Mouse (Mus musculus) kidney, postnatal 14 days (tissue): ENCODE data around the gene Msrb3.

Source experiments
- DNase-seq: peaks from one replicate; pipeline ENCODE4 v3.0.0; 2022; ENCODE audit warnings: mixed read lengths

Msrb3 gene

DNA sequence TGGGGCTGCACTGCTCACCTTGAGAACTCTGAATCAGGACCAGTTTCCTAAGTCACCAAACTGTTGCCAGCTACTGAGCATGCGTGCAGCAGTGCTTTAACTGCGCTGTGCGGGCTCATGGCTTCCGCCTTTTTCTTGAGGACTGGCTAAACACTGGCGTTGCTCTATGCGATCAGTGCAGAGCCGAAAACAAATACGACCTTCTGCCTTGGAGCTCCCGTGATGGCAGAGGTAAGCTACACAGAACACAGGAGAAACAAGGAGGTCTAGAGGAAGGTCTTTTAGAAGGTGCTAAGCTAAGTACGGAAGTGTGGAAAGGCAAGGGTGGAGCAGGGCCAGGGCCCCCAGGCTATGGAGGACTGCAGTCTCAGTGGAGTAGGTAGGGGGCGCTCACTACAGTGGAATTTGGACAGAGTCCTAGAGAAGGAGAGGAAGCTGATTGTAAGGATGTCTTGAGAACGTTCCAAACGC is 41.3 kb downstream of the Msrb3 start:
- DNase-seq, result peak; percentile 47

DNA sequence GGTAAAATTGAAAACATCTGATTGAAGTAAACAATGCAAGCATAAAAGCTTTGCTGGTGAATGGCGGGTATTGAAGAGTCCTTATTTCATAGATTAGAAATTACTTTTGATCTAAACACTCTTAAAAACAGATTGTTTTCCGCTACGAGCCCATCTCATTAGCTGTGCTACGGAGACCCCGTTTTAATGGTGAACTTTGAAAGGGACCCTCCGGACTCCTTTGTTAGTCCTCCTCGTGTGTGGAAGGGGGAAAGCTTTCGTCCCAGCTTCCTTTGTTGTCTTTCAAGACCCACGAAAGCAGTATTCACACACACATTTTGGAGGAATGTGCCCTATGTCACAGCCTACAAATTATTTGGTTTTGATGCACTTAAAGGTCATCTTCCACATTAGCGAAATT is 44.6 kb downstream of the Msrb3 start:
- DNase-seq, result no peak

DNA sequence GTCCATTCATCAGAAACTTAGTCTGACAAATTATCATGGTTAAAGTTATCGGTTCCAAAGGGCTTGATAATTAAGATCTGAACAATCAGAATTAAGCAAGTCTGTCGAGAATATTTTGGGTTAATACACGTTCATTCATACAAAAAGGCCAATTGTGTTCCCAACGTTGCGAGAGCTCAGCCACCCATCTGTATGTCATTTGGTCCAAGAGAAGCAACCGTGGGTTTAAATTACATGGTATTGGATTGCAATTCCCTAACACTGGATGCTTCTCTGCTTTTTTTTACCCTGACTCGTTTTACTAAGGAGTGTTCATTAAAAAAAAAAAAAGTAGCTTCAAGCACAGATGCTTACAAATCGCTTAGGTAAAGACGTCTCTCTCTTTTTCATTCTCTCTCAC is 45.1 kb downstream of the Msrb3 start:
- no peak for DNase-seq

DNA sequence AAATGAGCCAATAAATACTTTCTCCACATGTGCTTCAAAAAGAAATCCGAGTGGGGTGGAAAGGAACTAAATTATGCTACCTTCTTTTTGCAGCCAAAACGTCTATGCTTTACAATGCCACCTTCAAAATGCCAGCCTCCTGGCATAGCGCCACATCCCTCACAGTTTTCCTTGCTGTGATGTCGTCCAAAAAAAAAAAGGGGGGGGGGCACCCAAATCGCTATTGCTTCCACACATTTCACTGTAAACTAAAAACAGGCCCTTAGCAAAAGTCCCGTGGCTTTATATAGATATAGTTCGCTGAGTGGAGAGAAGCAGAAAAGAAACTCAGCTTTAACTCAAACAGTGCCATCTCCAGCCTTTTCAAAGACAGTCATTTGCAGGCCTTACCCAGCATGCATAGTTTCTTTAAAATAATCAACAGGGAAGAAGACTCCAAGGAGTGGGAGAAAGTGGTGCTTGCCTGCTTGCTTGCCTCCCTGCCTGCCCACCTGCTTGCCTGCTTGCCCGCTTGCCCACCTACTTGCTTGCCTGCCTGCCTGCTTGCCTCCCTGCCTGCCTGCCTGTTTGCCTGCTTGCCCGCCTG is 47.6 kb downstream of the Msrb3 start:
- DNase-seq, result peak; percentile 35

DNA sequence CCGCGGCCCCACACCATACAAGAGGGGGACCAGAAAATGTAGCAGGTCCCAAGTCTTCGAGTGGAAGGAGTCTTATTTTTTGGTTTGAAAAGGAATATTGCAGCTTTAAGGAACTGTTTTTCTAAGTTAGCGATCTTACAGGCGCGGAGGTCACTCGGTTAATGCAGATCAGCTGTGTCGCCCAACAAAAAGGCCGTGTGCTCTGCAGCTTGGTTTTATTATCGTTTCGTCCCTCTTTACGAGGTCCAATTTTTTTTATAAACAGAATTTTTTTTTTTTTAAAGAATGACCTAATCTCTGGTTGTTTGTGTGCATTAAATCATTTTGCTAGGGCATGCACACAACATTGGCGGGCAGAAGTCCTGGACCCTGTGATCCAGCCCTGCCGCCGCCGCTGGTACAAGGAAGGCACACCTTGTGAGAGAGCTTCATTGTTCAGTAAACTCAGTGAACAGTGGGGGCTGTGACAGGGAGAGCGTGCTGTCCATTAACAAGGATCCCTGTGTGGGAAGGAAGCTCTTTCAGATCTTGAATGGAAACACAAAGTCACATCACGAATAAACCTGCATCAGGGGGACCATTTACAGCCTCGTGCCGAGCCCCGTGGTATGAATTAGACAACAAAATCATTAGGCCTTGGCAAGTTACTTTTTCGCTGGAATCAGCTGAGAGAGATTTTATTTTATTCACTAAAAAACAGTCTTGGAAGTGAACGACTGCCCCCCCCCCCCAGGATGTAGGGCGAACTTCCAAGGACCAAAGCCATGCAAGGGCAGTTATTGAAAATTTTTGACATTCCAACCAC is 48.3 kb downstream of the Msrb3 start:
- DNase-seq, result peak; percentile 68

DNA sequence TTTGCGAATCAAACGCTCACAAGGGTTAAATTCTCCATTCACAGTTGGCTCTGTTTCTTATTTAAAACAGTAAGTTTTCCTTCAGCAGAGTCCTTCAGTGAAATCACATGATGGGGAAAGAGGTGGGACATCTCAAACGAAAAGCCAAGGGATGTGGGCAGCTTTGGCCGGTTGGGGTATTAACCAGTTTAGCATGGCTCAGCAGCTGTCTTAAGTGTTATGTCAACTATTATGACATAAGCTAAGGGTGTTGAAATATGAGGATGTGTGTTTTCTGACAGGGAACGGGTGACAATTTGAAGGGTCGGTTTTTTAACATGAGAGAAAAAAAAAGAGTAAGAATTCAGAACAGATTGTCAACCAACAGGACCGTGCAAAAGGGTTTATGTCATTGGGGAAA is 50.2 kb downstream of the Msrb3 start:
- DNase-seq, result no peak

DNA sequence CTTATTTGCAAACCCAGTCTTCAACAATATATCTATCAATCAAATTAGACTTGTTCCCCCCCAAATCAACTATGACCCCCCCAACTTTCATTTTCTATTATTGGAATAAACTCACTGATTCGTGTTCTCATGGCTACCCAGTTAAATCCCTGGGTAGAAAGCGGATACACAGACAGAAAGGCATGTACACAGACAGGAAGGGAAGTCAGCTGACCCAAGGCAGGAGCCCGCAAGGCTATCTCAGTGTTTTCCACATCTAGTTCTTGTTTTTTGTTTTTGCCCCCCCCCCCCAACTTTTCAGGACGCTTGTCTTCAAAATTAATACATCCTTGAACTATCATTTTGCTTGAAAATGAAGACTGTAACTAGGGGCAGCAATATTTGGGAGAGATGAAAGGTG is 51.1 kb downstream of the Msrb3 start:
- no peak for DNase-seq

DNA sequence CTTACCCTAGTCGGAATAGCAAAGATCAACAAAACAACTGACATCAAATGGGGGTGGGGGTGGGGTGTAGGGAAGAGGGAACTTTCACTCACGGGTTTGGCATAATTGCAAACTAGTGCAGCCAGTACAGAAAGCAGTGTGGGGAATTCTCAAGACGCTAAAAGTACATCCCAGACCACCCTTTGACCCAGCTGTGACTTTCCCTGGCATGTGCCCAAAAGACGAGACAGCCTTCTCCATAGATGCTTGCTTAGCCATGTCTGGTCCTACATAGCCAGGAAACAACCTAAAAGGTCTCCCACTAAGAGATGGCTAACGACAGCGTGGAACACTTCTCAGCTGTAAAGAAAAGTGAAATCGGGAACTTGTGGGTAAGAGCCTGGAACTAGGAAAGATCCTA is 58.9 kb downstream of the Msrb3 start:
- peak; percentile 23 for DNase-seq

DNA sequence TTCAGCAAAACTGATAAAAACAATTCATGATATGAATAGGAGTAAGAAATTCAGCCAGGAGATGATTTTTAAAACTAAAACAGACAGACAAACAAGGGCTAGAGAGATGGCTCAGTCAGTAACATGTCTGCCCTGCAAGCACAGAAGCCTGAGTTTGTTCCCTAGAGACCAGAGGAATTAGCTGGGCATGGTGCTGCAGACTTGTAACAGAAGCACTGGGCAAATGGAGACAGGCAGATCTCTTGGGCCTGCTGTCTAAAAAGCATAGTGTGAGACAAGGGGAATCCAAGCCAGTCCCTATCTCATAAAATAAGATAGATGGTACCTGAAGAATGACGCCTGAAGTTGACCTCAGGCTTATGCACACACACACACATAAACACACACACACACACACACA is 64.4 kb downstream of the Msrb3 start:
- DNase-seq, result no peak

DNA sequence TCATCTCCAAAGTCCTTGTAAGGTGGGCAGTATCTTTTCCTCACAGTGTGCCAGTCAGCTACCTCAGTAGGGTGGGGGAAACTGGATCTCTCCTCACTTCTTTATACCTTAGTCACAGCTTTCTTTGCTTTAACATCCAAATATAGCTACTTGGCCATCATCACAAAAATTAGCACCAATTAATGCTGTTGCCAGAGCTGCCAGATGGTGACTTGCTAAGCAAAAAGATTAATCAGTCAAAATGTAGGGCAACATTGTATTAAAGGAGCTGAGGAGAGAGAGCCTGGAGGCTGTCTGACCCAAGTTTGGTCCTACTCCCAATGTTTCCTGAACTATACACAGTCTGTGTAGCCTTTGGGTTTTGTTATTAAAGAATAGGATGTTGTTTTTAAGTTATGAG is 65.1 kb downstream of the Msrb3 start:
- no peak for DNase-seq

DNA sequence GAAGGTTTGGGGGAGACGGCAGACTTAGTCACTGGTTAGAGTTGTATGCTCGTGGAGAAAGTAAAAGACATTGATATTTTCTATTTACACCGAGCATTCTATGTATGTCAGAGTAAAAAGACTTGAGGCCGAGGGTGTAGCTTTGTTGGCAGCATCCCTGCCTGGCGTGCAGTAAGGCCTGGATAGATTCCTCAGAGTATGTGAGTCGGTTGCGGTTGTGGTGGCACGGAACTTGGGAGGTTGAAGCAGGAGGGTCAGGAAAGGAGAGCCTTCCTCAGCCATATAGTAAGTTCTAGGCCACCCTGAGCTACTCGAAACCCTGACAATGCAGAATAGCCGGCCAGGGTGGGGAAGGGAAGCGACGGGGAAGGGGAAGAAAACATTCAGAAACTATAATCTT is 71.1 kb downstream of the Msrb3 start:
- DNase-seq, result no peak

DNA sequence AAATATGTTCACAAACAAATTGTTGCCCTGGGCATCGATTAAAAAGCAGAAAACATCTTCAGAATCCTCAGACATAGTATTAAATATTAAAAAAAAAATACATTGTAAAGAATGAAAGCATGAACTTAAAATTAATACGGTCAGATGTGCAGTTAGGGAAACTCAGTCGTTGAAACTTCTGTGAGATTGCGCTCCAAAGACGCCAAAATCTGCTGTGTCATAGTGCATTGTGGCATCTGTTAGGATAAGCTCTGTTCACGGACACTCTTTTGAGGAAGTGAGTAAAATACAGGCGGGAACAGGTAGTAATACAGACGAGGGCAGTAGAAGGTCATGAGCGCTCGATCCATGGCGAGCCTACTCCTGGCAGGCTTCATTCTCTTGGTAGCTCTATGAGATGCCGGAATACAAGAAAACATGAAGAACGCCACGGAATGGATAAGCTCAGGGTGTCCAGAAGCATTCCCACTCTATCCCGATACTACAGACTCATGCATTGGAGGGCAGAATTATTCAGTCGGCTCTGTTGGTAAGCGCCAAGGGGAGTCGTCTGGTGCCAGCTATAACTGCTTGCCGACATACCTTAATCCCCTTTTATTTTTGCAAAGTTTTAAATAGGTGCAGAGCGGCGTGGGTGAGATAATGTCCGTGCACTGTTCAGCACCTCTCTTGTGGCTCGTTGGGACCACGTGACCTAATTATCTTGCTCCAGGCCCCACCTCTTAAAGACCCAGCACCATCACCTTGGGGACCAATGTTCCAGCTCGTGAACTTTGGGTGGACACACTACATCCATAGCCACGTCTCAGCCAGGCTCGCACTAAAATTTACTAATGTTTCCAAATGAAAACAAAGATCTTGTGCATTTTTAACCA is 71.9 kb downstream of the Msrb3 start:
- DNase-seq, result no peak

DNA sequence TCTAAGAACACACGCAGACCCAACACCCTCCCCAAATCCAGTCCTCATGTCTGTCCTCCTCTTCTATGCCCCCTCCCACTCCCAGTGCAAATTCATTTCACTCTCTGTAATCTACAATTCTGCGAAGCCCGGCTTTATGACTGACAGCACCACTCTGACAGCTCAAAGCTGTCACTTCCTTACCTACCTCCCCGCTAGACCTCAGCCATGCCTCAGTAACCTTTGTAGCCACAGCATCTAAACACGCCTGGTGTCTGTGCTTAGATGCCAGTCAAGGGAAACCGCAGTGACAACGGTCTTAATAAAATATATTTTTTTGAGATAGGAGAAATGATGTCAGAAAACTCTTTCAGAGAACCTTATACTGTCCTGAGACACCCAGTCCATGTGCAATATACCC is 72.5 kb downstream of the Msrb3 start:
- DNase-seq, result no peak

DNA sequence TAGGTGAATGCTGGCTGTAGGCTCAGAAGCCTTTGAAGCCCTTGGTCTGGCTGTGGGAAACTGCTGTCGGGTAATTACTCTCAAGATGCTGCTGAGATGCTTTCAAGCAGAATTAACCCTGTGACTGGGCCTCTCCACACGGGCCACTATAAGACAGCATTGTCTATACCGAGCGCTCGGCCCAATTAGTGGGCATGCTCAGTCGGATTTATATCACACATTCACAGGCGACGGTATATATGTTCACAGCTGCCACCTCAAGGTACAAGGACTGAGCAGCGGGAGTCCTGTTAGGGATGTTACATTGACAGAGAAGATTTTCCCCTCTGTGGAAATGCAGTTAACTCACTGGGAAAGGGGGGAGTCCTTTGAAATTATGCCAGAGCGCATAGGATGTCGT is 73.3 kb downstream of the Msrb3 start:
- no peak for DNase-seq

DNA sequence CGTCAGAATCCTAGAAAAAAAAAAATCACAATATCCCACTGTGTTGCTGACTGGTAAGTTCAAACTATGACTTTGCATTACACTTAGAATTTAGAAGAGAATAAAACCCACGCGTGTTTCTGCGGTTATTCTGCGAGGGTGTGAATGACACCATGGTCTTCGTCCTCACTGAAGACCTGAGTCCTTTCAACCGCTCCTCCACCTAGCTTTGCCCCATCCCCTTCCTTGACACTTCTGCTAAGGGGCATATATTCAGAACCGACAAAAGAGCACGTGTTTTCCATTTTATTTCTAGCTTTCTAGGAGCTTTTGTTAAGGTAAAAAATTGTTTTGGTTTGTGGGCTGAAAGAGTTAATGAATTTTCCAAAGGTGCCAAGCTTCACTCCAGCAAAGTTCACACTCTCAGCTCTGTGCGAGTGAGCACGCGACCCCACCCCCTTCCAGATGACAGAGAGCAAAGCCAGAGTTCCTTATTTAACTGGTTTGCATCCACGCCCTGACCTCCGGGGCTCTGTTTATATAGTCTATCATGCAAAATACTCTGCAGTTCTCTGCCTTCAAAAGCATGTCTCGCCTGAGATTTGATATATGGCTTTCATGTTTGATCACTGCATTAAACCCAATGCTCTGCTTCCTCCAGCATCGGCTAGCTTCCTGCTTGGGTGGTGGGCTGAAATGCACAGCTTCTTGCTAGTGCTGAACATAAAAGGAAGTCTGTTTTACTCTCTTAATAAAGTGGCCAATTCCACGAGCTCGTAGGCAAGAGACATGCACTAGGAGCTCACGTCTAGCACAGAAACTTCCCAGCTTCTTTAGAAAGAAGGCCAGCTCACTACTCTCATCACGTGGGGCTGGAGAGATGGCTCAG is 77.2 kb downstream of the Msrb3 start:
- no peak for DNase-seq

DNA sequence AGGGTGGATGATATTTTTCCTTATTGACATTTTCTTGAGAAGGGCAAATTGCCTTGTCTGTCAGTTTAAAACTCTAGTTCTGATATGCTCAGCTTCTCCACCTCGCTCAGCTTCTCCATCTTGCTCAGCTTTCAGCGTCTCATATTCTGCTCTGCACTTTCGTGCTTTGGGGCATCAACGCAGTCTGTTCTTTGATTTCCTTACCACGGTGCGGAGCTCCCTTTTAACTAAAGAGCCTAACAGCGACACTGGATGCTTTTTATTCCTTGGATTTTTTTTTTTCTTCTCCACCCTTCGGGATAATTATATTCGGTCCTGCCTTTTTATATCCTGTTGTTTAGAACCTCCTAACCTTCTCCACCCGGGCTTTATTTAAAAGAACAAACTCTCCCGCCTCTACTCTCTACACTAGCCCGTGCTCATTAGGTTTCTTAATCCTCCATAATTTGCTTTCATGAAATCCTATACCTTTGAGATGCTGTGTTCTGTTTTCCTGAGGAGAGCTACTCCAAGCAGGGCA is 78.1 kb downstream of the Msrb3 start:
- DNase-seq, result no peak

DNA sequence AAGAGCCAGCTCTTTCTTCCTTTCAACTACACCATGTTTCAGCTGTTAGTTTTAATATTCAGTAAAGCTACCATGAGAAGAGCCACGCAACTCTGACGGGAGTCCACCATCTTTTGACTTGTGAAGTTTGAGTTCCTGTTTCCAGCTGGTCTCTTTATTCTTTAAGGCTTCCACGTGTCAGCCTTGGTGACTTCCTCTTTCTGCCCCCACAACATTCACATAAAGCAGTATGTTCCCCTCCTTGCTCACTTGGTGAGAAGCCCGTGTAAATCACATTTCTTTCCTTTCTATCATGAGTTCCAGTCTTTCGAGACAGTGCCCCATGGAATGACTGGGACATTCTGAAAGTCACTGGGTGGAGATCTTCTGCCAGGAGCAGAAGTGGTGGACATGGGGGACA is 83.6 kb downstream of the Msrb3 start:
- no peak for DNase-seq

DNA sequence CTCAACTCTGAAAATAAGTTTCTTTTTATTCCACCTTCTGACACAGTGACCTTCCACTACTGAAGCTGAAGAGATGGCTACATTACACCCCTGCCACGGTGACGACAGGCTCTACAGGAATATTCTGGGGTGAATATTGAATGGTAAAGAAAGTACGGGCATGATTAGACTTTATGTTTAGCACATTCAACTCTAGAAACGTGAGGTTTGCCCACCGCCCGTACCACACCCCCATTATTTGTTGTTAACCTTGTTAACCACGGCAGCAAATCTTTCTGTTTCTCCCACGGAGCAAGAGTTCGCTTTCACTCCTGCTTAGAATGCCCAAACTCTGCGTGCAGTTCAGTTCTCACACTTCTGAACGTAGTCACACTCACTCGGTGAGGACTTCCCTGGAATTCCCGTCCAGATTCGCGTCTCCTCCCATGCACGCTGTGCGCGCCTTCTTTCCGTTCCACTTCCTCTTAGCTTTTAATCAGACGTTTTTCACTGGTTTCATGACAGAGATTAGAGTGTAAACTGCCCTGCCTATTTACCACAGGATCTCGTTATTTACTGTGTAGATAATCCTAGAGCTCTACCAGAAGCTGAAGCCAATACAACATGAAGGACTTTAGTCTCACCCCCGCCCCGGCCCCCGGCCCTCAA is 87.0 kb downstream of the Msrb3 start:
- no peak for DNase-seq

DNA sequence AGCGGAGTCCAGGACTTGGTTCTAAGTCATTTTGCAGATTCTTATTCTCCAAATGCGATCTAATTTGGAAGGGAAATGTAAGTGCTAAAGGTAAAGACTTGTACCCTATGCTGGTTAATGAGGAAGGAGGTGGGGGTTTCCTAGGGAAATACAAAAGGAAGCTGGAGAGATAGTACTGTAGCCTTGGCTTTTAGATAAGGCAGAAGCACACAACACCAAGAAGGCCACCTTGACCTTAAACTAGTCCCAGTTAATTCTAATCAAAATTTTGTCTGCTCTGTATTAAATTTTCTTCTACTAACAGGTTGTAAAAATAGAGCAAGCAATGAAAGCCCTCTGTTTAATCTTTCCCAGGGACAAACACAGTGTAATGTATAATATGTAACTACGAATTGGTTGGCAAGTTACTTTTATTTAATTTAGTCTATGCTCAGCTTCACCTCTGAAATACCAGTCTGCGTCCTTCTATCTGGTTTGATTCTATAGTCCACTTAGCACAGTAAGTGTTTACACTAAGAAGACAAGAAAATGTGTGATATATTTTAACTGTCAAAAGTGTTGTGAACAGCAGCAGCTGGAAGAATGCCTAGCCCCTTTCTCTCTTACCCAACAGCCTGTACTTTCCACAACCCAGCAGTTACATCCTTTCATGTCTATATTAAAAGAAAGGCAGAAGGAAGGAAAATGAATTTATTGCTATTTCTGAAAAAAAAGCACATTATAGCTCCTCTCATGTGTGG is 87.9 kb downstream of the Msrb3 start:
- DNase-seq, result no peak

DNA sequence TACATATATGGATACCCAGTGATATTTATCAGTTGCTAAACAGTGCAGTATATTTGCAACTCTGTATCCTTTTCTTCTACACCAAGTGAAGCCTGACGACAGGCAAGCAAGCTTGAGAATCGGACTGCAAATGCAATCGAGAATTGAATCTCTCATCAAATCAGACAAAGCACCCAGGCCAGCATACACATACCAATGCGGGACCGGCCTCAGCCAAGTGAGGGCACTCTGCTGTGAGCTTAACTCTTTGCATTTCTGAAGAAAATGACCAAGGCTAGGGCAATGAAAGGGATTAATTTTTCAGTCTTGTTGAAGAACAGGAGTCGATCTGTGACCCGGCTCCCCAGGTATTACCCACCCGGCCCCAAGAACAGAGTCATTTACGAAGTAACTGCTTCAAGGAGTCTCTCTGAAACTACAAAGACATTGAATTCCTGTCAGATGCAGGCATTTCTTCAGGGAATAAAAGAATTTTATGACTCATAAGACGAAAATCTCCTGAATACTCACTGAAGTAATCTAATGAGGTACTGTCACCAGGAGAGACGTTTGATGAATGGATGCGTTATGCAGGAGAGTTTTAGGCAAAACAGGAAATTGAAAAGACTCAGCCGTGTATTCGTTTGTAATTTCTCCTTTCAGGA is 88.7 kb downstream of the Msrb3 start:
- DNase-seq, result no peak

DNA sequence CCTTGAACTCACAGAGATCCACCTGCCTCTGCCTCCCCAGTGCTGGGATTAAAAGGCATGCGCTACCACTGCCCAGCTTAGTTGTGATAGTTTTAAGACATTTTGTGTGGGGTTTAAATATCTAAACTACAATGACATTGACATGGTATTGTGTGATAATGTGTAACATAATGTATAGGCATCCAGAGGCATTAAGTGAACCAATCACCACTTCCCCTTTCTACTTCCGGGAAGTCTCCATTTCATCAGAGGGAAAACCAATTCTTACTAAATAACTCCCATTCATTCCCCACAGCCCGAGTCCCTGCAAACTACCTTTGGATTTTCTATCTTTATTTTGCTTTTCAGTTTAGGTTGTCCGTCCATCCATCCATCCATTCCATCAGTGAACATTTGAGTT is 90.7 kb downstream of the Msrb3 start:
- no peak for DNase-seq
